Mouse (Mus musculus) testis, adult 10 weeks (tissue): ENCODE data around the gene Rpl9-ps6. TPM values are rescaled to one million over a fixed set of nuclear protein-coding genes. Genes with fewer than 3 reads are reported as not detected.

Source experiments
- polyA plus RNA-seq: library from polyadenylated mRNA; stranded (reverse); fragments of 350-450 nt; fragmentation: Illumina TruSeq; extraction: RNeasy Lipid Tissue Mini Kit (QIAGEN cat#74804); gene quantifications from one replicate; pipeline ENCODE4 v1.2.3, GENCODE M21; 2014; ENCODE audit warnings: low read depth, low replicate concordance

Gene Rpl9-ps6
- polyA plus RNA-seq, result 20.6 TPM

DNA sequence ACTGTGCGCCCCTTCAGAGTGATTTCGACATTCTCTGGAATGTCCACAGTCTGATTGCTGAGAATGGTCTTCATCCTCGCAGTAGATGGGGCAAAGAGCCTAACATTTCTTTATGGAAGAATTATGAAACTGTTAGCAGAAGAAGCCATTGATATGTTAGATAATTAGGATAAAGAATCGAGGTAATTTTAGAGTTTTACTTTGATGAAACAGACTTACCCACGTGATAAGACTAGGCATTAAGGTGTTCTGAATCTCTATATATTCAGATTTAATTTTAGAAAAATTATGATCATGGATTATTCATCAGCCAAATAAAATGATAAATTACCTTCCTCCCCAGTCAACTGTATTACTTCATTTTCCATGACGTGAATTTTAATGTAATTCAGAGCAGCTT is at the start of gene Rpl9-ps6:
TSS of gene Rpl9-ps6 (minus strand) at position 101 of the 400 bp plus-strand sequence.

DNA sequence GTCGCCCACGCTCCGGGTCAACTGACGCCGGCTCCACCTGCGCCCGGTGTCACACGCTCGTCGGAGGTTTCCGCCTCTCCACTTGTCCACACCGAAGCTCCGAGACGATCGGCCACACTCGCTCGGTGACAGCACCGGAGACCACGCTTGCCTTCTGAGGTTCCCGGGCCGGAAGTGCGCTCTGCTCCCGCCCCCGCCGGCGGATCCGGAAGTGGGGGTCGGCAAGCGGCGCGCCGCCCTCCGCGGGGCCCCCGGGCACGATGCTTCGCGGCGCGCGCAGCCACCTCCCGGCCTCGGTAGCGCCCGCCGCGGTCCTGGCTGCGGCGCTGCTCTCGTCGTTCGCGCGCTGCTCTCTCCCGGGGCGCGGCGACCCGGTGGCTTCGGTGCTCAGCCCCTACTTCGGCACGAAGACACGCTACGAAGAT is 19.3 kb upstream of the Rpl9-ps6 start, which contains the start of gene Minpp1:
TSS of gene Minpp1 (plus strand) at position 89 of the 425 bp plus-strand sequence.

Other genes starting within 250 kb of the Rpl9-ps6 start
- 293 TPM for gene Sgms1, start 76.9 kb downstream of the Rpl9-ps6 start, polyA plus RNA-seq
- gene Minpp1, start 19.2 kb upstream of the Rpl9-ps6 start, polyA plus RNA-seq, result 18.7 TPM
- 5.2 TPM for gene Papss2, start 129.2 kb upstream of the Rpl9-ps6 start, polyA plus RNA-seq